Mouse (Mus musculus): ENCODE measurements at regions not wholly inside any gene's neighbourhood (a gene's known extent, or its start where the extent isn't known, plus 50 kb on each side); places are given as distances from the start of the nearest gene placed in this dataset.
"Not testable (repeated sequence)": the region's sequence is repeated elsewhere in the genome, so short reads cannot be mapped to it uniquely, and the experiment has no call there.

GRCm38 (mm10) chr6:14573001-14573400 is 182.1 kb downstream of the Ppp1r3a start:
- H3K9ac ChIP-seq (ENCODE audit: low read depth, low read length), result no peak overlapping the region
- no peak overlapping the region for H3K4me3 ChIP-seq (ENCODE audit: low read length)
- H3K27ac ChIP-seq (ENCODE audit: low read depth, low read length), result no peak overlapping the region
- 50% methylated on average over 2 of the region's 2 CpGs for WGBS
- H3K4me1 ChIP-seq (ENCODE audit: control insufficient read depth, insufficient read depth, low read length), result no peaks in the 10 kb centered on the region
- no peaks in the 10 kb centered on the region for H3K9me3 ChIP-seq (ENCODE audit: control insufficient read depth, low read length)
- ATAC-seq (ENCODE audit: low FRiP score, low TSS enrichment), result no peak
- H3K36me3 ChIP-seq (ENCODE audit: control insufficient read depth, insufficient read depth, low read length), result no peaks in the 10 kb centered on the region
- H3K27me3 ChIP-seq (ENCODE audit: control insufficient read depth, insufficient read depth, low read length), result no peaks in the 10 kb centered on the region
- no peak overlapping the region for H3K4me2 ChIP-seq (replicated peaks; ENCODE audit: low read depth, low read length)

- H3K27ac ChIP-seq (ENCODE audit: low read depth, low read length), result no peak overlapping the region
- H3K4me2 ChIP-seq (replicated peaks; ENCODE audit: low read depth, low read length), result no peak overlapping the region
- no peak overlapping the region for H3K9ac ChIP-seq (ENCODE audit: low read depth, low read length)
- no peaks in the 10 kb centered on the region for H3K9me3 ChIP-seq (ENCODE audit: control insufficient read depth, low read length)
- no peaks in the 10 kb centered on the region for H3K27me3 ChIP-seq (ENCODE audit: control insufficient read depth, insufficient read depth, low read length)
- no peak overlapping the region for H3K4me3 ChIP-seq (ENCODE audit: low read length)
- H3K4me1 ChIP-seq (ENCODE audit: control insufficient read depth, insufficient read depth, low read length), result no peaks in the 10 kb centered on the region
- whole genome bisulfite sequencing, result 89% methylated on average over 5 of the region's 5 CpGs
- H3K36me3 ChIP-seq (ENCODE audit: control insufficient read depth, insufficient read depth, low read length), result no peaks in the 10 kb centered on the region
- ATAC-seq (ENCODE audit: low FRiP score, low TSS enrichment), result no peak
Measured at GRCm38 (mm10) chr6:14540333-14540732, 214.7 kb downstream of the Ppp1r3a start.

GRCm38 (mm10) chr6:14529096-14529495 is 226.0 kb downstream of the Ppp1r3a start:
- H3K27me3 ChIP-seq (ENCODE audit: control insufficient read depth, insufficient read depth, low read length), result no peaks in the 10 kb centered on the region
- WGBS, result 41% methylated on average over 2 of the region's 2 CpGs
- no peaks in the 10 kb centered on the region for H3K9me3 ChIP-seq (ENCODE audit: control insufficient read depth, low read length)
- no peak overlapping the region for H3K9ac ChIP-seq (ENCODE audit: low read depth, low read length)
- ATAC-seq (ENCODE audit: low FRiP score, low TSS enrichment), result no peak
- no peak overlapping the region for H3K4me2 ChIP-seq (replicated peaks; ENCODE audit: low read depth, low read length)
- no peaks in the 10 kb centered on the region for H3K36me3 ChIP-seq (ENCODE audit: control insufficient read depth, insufficient read depth, low read length)
- H3K27ac ChIP-seq (ENCODE audit: low read depth, low read length), result no peak overlapping the region
- no peaks in the 10 kb centered on the region for H3K4me1 ChIP-seq (ENCODE audit: control insufficient read depth, insufficient read depth, low read length)
- no peak overlapping the region for H3K4me3 ChIP-seq (ENCODE audit: low read length)

GRCm38 (mm10) chr6:14528564-14528963 is 226.5 kb downstream of the Ppp1r3a start:
- H3K4me2 ChIP-seq (replicated peaks; ENCODE audit: low read depth, low read length), result no peak overlapping the region
- no peaks in the 10 kb centered on the region for H3K9me3 ChIP-seq (ENCODE audit: control insufficient read depth, low read length)
- H3K4me1 ChIP-seq (ENCODE audit: control insufficient read depth, insufficient read depth, low read length), result no peaks in the 10 kb centered on the region
- H3K9ac ChIP-seq (ENCODE audit: low read depth, low read length), result no peak overlapping the region
- WGBS, result 41% methylated on average over 7 of the region's 7 CpGs
- H3K27me3 ChIP-seq (ENCODE audit: control insufficient read depth, insufficient read depth, low read length), result no peaks in the 10 kb centered on the region
- no peak overlapping the region for H3K27ac ChIP-seq (ENCODE audit: low read depth, low read length)
- no peaks in the 10 kb centered on the region for H3K36me3 ChIP-seq (ENCODE audit: control insufficient read depth, insufficient read depth, low read length)
- no peak overlapping the region for H3K4me3 ChIP-seq (ENCODE audit: low read length)
- no peak for ATAC-seq (ENCODE audit: low FRiP score, low TSS enrichment)

- H3K4me2 ChIP-seq (replicated peaks; ENCODE audit: low read depth, low read length), result no peak overlapping the region
- no peak for ATAC-seq (ENCODE audit: low FRiP score, low TSS enrichment)
- 19% methylated on average over 2 of the region's 2 CpGs for WGBS
Measured at GRCm38 (mm10) chr6:14522742-14523141, 232.3 kb downstream of the Ppp1r3a start.

GRCm38 (mm10) chr6:14521321-14521720 is 233.8 kb downstream of the Ppp1r3a start:
- no peaks in the 10 kb centered on the region for H3K27me3 ChIP-seq (ENCODE audit: control insufficient read depth, insufficient read depth, low read length)
- no peak for ATAC-seq (ENCODE audit: low FRiP score, low TSS enrichment)
- H3K9me3 ChIP-seq (ENCODE audit: control insufficient read depth, low read length), result no peaks in the 10 kb centered on the region
- no peaks in the 10 kb centered on the region for H3K36me3 ChIP-seq (ENCODE audit: control insufficient read depth, insufficient read depth, low read length)
- H3K4me2 ChIP-seq (replicated peaks; ENCODE audit: low read depth, low read length), result no peak overlapping the region
- H3K27ac ChIP-seq (ENCODE audit: low read depth, low read length), result no peak overlapping the region
- H3K9ac ChIP-seq (ENCODE audit: low read depth, low read length), result no peak overlapping the region
- H3K4me3 ChIP-seq (ENCODE audit: low read length), result no peak overlapping the region
- H3K4me1 ChIP-seq (ENCODE audit: control insufficient read depth, insufficient read depth, low read length), result no peaks in the 10 kb centered on the region
- 83% methylated on average over 1 of the region's 1 CpGs for WGBS

More at GRCm38 (mm10) chr6:14522742-14523141, 232.3 kb downstream of the Ppp1r3a start:
- Histone ChIP-seq H3K27ac (ENCODE audit: low read depth, low read length) (no peak overlapping the region), H3K4me1 (ENCODE audit: control insufficient read depth, insufficient read depth, low read length) (no peaks in the 10 kb centered on the region), H3K4me3 (ENCODE audit: low read length) (no peak overlapping the region), H3K27me3 (ENCODE audit: control insufficient read depth, insufficient read depth, low read length) (no peaks in the 10 kb centered on the region), H3K9me3 (ENCODE audit: control insufficient read depth, low read length) (no peaks in the 10 kb centered on the region), H3K9ac (ENCODE audit: low read depth, low read length) (no peak overlapping the region), H3K36me3 (ENCODE audit: control insufficient read depth, insufficient read depth, low read length) (no peaks in the 10 kb centered on the region)

GRCm38 (mm10) chr6:14504171-14504570 is 250.9 kb downstream of the Ppp1r3a start:
- no peak overlapping the region for H3K4me3 ChIP-seq (ENCODE audit: low read length)
- no peaks in the 10 kb centered on the region for H3K27me3 ChIP-seq (ENCODE audit: control insufficient read depth, insufficient read depth, low read length)
- peak; percentile 49; the same call in 1 of the 2 replicates for ATAC-seq (ENCODE audit: low FRiP score, low TSS enrichment)
- H3K4me1 ChIP-seq (ENCODE audit: control insufficient read depth, insufficient read depth, low read length), result no peaks in the 10 kb centered on the region
- no peak overlapping the region for H3K27ac ChIP-seq (ENCODE audit: low read depth, low read length)
- no peaks in the 10 kb centered on the region for H3K36me3 ChIP-seq (ENCODE audit: control insufficient read depth, insufficient read depth, low read length)
- H3K9ac ChIP-seq (ENCODE audit: low read depth, low read length), result no peak overlapping the region
- no peaks in the 10 kb centered on the region for H3K9me3 ChIP-seq (ENCODE audit: control insufficient read depth, low read length)
- WGBS, result 56% methylated on average over 1 of the region's 1 CpGs
- no peak overlapping the region for H3K4me2 ChIP-seq (replicated peaks; ENCODE audit: low read depth, low read length)

- WGBS, result 81% methylated on average over 2 of the region's 2 CpGs
- Histone ChIP-seq H3K36me3 (ENCODE audit: control insufficient read depth, insufficient read depth, low read length) (no peaks in the 10 kb centered on the region), H3K4me3 (ENCODE audit: low read length) (no peak overlapping the region), H3K9ac (ENCODE audit: low read depth, low read length) (no peak overlapping the region), H3K4me2 (replicated peaks; ENCODE audit: low read depth, low read length) (no peak overlapping the region), H3K27ac (ENCODE audit: low read depth, low read length) (no peak overlapping the region), H3K27me3 (ENCODE audit: control insufficient read depth, insufficient read depth, low read length) (no peaks in the 10 kb centered on the region), H3K9me3 (ENCODE audit: control insufficient read depth, low read length) (no peaks in the 10 kb centered on the region), H3K4me1 (ENCODE audit: control insufficient read depth, insufficient read depth, low read length) (no peaks in the 10 kb centered on the region)
- ATAC-seq (ENCODE audit: low FRiP score, low TSS enrichment), result no peak
Measured at GRCm38 (mm10) chr6:14500663-14501062, 254.4 kb downstream of the Ppp1r3a start.

- H3K4me2 ChIP-seq (replicated peaks; ENCODE audit: low read depth, low read length); H3K4me1 ChIP-seq (ENCODE audit: control insufficient read depth, insufficient read depth, low read length); H3K9me3 ChIP-seq (ENCODE audit: control insufficient read depth, low read length); H3K27ac ChIP-seq (ENCODE audit: low read depth, low read length); H3K27me3 ChIP-seq (ENCODE audit: control insufficient read depth, insufficient read depth, low read length); H3K36me3 ChIP-seq (ENCODE audit: control insufficient read depth, insufficient read depth, low read length); H3K4me3 ChIP-seq (ENCODE audit: low read length); ATAC-seq (ENCODE audit: low FRiP score, low TSS enrichment); H3K9ac ChIP-seq (ENCODE audit: low read depth, low read length): not testable (repeated sequence)
- WGBS, result 73% methylated on average over 1 of the region's 1 CpGs
Measured at GRCm38 (mm10) chr6:14499882-14500281, 255.2 kb downstream of the Ppp1r3a start.

- ATAC-seq (ENCODE audit: low FRiP score, low TSS enrichment); H3K27ac ChIP-seq (ENCODE audit: low read depth, low read length); H3K4me1 ChIP-seq (ENCODE audit: control insufficient read depth, insufficient read depth, low read length): not testable (repeated sequence)
Measured at GRCm38 (mm10) chr6:14486642-14487041, 268.4 kb downstream of the Ppp1r3a start.

More at GRCm38 (mm10) chr6:14486642-14487041, 268.4 kb downstream of the Ppp1r3a start:
- not testable (repeated sequence) for H3K9me3 ChIP-seq (ENCODE audit: control insufficient read depth, low read length); H3K4me3 ChIP-seq (ENCODE audit: low read length); H3K36me3 ChIP-seq (ENCODE audit: control insufficient read depth, insufficient read depth, low read length); H3K4me2 ChIP-seq (replicated peaks; ENCODE audit: low read depth, low read length); H3K27me3 ChIP-seq (ENCODE audit: control insufficient read depth, insufficient read depth, low read length); H3K9ac ChIP-seq (ENCODE audit: low read depth, low read length)
- WGBS, result 67% methylated on average over 3 of the region's 3 CpGs
